Mouse (Mus musculus): ENCODE measurements at regions not wholly inside any gene's neighbourhood (a gene's known extent, or its start where the extent isn't known, plus 50 kb on each side); places are given as distances from the start of the nearest gene placed in this dataset.

GRCm38 (mm10) chr10:111801794-111802359 is 170.6 kb upstream of the Krr1 start:
- TF ChIP-seq E2F4 (IDR thresholded peaks at IDR 0.05; ENCODE audit: insufficient replicate concordance, low read depth, low read length) (no peak), POLR2A (IDR thresholded peaks at IDR 0.05; ENCODE audit: low read depth, low read length) (no peak), NRF1 (IDR thresholded peaks at IDR 0.05; ENCODE audit: low read depth, low read length) (no peak), RCOR1 (conservative IDR thresholded peaks at IDR 0.05; ENCODE audit: low read depth, low read length) (no peak), USF1 (IDR thresholded peaks at IDR 0.05; ENCODE audit: low read depth, low read length) (no peak), CTCF (conservative IDR thresholded peaks at IDR 0.05 in 1 of 2, IDR thresholded peaks at IDR 0.05 in 1 of 2; ENCODE audit: low read depth in 2 of 2, low read length in 2 of 2) (no peak), CHD2 (IDR thresholded peaks at IDR 0.05; ENCODE audit: low read length) (no peak), EP300 (IDR thresholded peaks at IDR 0.05; ENCODE audit: low read length) (no peak), JUND (conservative IDR thresholded peaks at IDR 0.05; ENCODE audit: low read depth, low read length) (no peak), SMC3 (IDR thresholded peaks at IDR 0.05; ENCODE audit: low read depth, low read length) (no peak), MAZ (IDR thresholded peaks at IDR 0.05; ENCODE audit: low read depth, low read length) (no peak), MYC (IDR thresholded peaks at IDR 0.05; ENCODE audit: low read depth, low read length) (no peak), MAX (IDR thresholded peaks at IDR 0.05; ENCODE audit: low read length) (no peak)
